Mouse (Mus musculus): ENCODE measurements at regions not wholly inside any gene's neighbourhood (a gene's known extent, or its start where the extent isn't known, plus 50 kb on each side); places are given as distances from the start of the nearest gene placed in this dataset.

DNA sequence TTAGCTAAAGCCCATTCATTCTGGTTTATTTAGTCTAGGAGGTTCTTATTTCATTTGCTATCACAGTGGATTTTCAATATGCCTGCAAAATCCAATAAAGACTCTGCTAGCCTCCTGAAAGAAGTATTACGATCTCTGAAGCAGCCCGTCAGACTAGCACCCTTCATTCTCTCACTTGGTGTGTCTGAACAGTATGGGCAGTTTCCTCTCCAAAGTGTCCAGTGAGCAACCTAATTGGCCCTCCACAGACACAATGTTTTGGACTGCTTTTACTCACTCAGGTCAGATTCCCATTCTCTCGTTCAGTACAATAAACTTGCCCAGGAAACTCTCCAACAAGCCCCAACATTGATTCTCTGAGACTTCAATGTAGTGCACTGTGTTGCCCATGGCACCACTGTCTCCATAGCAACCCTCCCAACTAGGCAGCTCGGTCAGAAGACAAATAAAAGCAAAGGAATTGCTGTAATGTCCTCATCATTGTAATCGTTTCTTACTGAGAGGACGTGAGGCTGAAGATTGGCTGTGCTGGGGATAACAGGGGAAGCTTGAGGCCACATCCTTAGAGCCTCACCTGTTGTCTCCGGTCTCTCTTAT, 91.2 kb downstream of the Fam76b start:
- 0 out of 2 replicates have a peak, but pooled peaks cover 2% of the 10 kb centered on the region for H3K4me1 ChIP-seq (replicated peaks; ENCODE audit: low read depth, low read length)

DNA sequence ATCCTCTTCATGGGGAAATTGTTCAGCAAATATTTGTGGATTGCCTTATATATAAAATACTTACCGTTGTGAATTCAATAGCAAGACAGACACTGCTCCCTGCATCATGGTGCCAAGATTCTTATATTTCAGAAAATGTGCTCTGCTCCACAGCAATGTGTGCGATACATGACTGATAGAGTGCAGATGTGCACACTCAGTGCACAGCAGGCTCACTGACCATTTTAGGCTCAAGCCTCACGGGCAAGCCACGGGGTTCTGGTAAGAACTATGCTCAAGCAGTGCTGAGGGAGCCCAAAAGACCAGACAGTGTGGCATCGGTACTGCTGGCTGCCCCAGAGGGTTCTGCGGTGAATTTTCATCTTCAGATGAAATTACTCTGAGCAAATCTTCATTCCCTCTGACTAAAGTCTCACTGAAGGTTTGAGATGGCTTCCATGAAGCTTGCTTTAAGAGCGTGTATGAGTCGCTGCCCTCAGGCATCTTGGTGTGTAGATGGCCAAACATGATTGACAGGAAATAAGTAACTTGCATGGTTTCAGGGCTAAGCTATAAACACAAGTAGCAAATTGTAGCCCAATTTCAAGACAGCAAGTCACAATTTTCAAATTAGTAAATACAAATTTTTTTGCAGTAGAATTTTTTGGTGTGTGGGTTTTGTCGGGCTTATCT, 92.4 kb downstream of the Fam76b start:
- H3K27me3 ChIP-seq (ENCODE audit: insufficient read depth, low read length): no peaks in the 10 kb centered on the region
- no peaks in the 10 kb centered on the region for H3K9me3 ChIP-seq (ENCODE audit: low read length)
- TF ChIP-seq NANOG (IDR thresholded peaks at IDR 0.05; ENCODE audit: borderline replicate concordance, low read length): no peak
- TF ChIP-seq CTCF (conservative IDR thresholded peaks at IDR 0.05; ENCODE audit: low read length): no peak
- no peak for TF ChIP-seq POU5F1 (IDR thresholded peaks at IDR 0.05; ENCODE audit: borderline replicate concordance, low read length)
- no peak overlapping the region for H3K4me3 ChIP-seq (replicated peaks; ENCODE audit: low read length)
- no peaks in the 10 kb centered on the region for H3K36me3 ChIP-seq (ENCODE audit: insufficient read depth, low read length)
- H3K4me1 ChIP-seq (replicated peaks; ENCODE audit: low read depth, low read length): no peaks in the 10 kb centered on the region

More for the DNA sequence above, 91.2 kb downstream of the Fam76b start:
- H3K9me3 ChIP-seq (ENCODE audit: low read length): no peaks in the 10 kb centered on the region
- H3K36me3 ChIP-seq (ENCODE audit: insufficient read depth, low read length): no peaks in the 10 kb centered on the region
- no peak overlapping the region for H3K4me3 ChIP-seq (replicated peaks; ENCODE audit: low read length)
- TF ChIP-seq CTCF (conservative IDR thresholded peaks at IDR 0.05; ENCODE audit: low read length) (no peak), POU5F1 (IDR thresholded peaks at IDR 0.05; ENCODE audit: borderline replicate concordance, low read length) (no peak), NANOG (IDR thresholded peaks at IDR 0.05; ENCODE audit: borderline replicate concordance, low read length) (no peak)
- H3K27me3 ChIP-seq (ENCODE audit: insufficient read depth, low read length): no peaks in the 10 kb centered on the region

GRCm38 (mm10) chr9:13920623-13921022, 93.1 kb downstream of the Fam76b start:
- Histone ChIP-seq H3K27me3 (ENCODE audit: insufficient read depth, low read length) (no peaks in the 10 kb centered on the region), H3K36me3 (ENCODE audit: insufficient read depth, low read length) (no peaks in the 10 kb centered on the region), H3K9me3 (ENCODE audit: low read length) (no peaks in the 10 kb centered on the region), H3K4me1 (replicated peaks; ENCODE audit: low read depth, low read length) (no peaks in the 10 kb centered on the region), H3K4me3 (replicated peaks; ENCODE audit: low read length) (no peak overlapping the region)
- TF ChIP-seq POU5F1 (IDR thresholded peaks at IDR 0.05; ENCODE audit: borderline replicate concordance, low read length) (no peak), CTCF (conservative IDR thresholded peaks at IDR 0.05; ENCODE audit: low read length) (no peak), NANOG (IDR thresholded peaks at IDR 0.05; ENCODE audit: borderline replicate concordance, low read length) (no peak)

GRCm38 (mm10) chr9:13932001-13932508, 104.5 kb downstream of the Fam76b start:
- H3K27me3 ChIP-seq (ENCODE audit: insufficient read depth, low read length): no peaks in the 10 kb centered on the region
- no peaks in the 10 kb centered on the region for H3K36me3 ChIP-seq (ENCODE audit: insufficient read depth, low read length)
- H3K9me3 ChIP-seq (ENCODE audit: low read length): no peaks in the 10 kb centered on the region
- TF ChIP-seq POU5F1 (IDR thresholded peaks at IDR 0.05; ENCODE audit: borderline replicate concordance, low read length) (no peak), NANOG (IDR thresholded peaks at IDR 0.05; ENCODE audit: borderline replicate concordance, low read length) (no peak), CTCF (conservative IDR thresholded peaks at IDR 0.05; ENCODE audit: low read length) (no peak)
- no peaks in the 10 kb centered on the region for H3K4me1 ChIP-seq (replicated peaks; ENCODE audit: low read depth, low read length)
- no peak overlapping the region for H3K4me3 ChIP-seq (replicated peaks; ENCODE audit: low read length)

DNA sequence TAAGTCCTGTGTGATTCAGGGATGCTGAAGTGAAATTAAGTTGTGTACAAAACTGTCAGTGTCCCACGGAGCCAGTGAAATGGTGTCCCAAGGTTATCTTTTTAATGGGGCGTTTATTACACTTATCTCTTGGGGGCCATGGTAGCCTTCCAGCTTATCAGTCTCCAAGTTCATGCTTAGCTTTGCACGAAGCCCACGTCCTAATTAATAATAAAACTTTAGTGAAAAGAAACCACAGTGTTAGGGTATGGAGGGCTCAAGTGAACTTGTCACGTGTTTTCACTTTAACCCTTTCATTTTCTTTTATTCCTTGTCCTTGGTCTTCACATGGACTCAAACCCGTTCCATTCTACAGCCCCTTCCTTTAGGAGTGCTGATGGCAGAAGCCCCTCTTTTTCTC, 105.9 kb downstream of the Fam76b start:
- Histone ChIP-seq H3K4me1 (replicated peaks; ENCODE audit: low read depth, low read length) (no peaks in the 10 kb centered on the region), H3K4me3 (replicated peaks; ENCODE audit: low read length) (no peak overlapping the region), H3K36me3 (ENCODE audit: insufficient read depth, low read length) (no peaks in the 10 kb centered on the region), H3K9me3 (ENCODE audit: low read length) (no peaks in the 10 kb centered on the region), H3K27me3 (ENCODE audit: insufficient read depth, low read length) (no peaks in the 10 kb centered on the region)
- TF ChIP-seq NANOG (IDR thresholded peaks at IDR 0.05; ENCODE audit: borderline replicate concordance, low read length): no peak
- TF ChIP-seq CTCF (conservative IDR thresholded peaks at IDR 0.05; ENCODE audit: low read length): no peak
- TF ChIP-seq POU5F1 (IDR thresholded peaks at IDR 0.05; ENCODE audit: borderline replicate concordance, low read length): no peak

GRCm38 (mm10) chr9:13937301-13937700, 109.8 kb downstream of the Fam76b start:
- Histone ChIP-seq H3K27me3 (ENCODE audit: insufficient read depth, low read length) (no peaks in the 10 kb centered on the region), H3K9me3 (ENCODE audit: low read length) (no peaks in the 10 kb centered on the region), H3K36me3 (ENCODE audit: insufficient read depth, low read length) (no peaks in the 10 kb centered on the region), H3K4me3 (replicated peaks; ENCODE audit: low read length) (no peak overlapping the region), H3K4me1 (replicated peaks; ENCODE audit: low read depth, low read length) (no peaks in the 10 kb centered on the region)
- TF ChIP-seq CTCF (conservative IDR thresholded peaks at IDR 0.05; ENCODE audit: low read length): no peak
- no peak for TF ChIP-seq NANOG (IDR thresholded peaks at IDR 0.05; ENCODE audit: borderline replicate concordance, low read length)
- no peak for TF ChIP-seq POU5F1 (IDR thresholded peaks at IDR 0.05; ENCODE audit: borderline replicate concordance, low read length)

DNA sequence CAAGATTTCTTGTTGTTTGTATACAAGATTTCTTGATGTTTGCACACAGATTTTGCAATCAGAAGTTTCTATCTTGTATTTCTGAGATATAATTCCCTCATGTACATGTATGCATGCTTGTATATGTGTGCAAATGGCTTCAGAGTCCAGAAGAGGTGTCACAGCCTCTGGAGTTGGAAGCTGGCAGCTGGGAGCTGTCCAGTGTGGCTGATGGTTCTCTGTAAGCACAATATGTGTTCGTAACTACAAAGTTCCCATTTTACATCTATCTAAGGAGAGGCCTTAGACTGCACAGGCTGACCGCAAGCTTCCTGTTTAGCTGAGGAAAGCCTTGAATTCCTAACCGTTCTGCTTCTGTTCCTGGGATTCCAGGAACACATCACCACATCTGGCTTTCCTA, 119.0 kb downstream of the Fam76b start:
- no peak for TF ChIP-seq POU5F1 (IDR thresholded peaks at IDR 0.05; ENCODE audit: borderline replicate concordance, low read length)
- no peak for TF ChIP-seq CTCF (conservative IDR thresholded peaks at IDR 0.05; ENCODE audit: low read length)
- no peak for TF ChIP-seq NANOG (IDR thresholded peaks at IDR 0.05; ENCODE audit: borderline replicate concordance, low read length)
- Histone ChIP-seq H3K36me3 (ENCODE audit: insufficient read depth, low read length) (no peaks in the 10 kb centered on the region), H3K9me3 (ENCODE audit: low read length) (no peaks in the 10 kb centered on the region), H3K4me3 (replicated peaks; ENCODE audit: low read length) (no peak overlapping the region), H3K27me3 (ENCODE audit: insufficient read depth, low read length) (no peaks in the 10 kb centered on the region), H3K4me1 (replicated peaks; ENCODE audit: low read depth, low read length) (no peaks in the 10 kb centered on the region)

- TF ChIP-seq NANOG (IDR thresholded peaks at IDR 0.05; ENCODE audit: borderline replicate concordance, low read length): no peak
- TF ChIP-seq POU5F1 (IDR thresholded peaks at IDR 0.05; ENCODE audit: borderline replicate concordance, low read length): no peak
- TF ChIP-seq CTCF (conservative IDR thresholded peaks at IDR 0.05; ENCODE audit: low read length): no peak
- H3K4me1 ChIP-seq (replicated peaks; ENCODE audit: low read depth, low read length): no peaks in the 10 kb centered on the region
- no peaks in the 10 kb centered on the region for H3K9me3 ChIP-seq (ENCODE audit: low read length)
- no peak overlapping the region for H3K4me3 ChIP-seq (replicated peaks; ENCODE audit: low read length)
- no peaks in the 10 kb centered on the region for H3K27me3 ChIP-seq (ENCODE audit: insufficient read depth, low read length)
- H3K36me3 ChIP-seq (ENCODE audit: insufficient read depth, low read length): no peaks in the 10 kb centered on the region
Observed at GRCm38 (mm10) chr9:13952157-13952556, 124.6 kb downstream of the Fam76b start.
